Mouse (Mus musculus) cerebellum, postnatal 36 days (tissue): ENCODE measurements at regions not wholly inside any gene's neighbourhood (a gene's known extent, or its start where the extent isn't known, plus 50 kb on each side); places are given as distances from the start of the nearest gene placed in this dataset.

ENCODE experiments used
- DNase-seq, 2 experiments: peaks; one replicate each; pipeline ENCODE4 v3.0.0; 2021 to 2022; ENCODE audit warnings: mixed read lengths in 2 of 2

DNA sequence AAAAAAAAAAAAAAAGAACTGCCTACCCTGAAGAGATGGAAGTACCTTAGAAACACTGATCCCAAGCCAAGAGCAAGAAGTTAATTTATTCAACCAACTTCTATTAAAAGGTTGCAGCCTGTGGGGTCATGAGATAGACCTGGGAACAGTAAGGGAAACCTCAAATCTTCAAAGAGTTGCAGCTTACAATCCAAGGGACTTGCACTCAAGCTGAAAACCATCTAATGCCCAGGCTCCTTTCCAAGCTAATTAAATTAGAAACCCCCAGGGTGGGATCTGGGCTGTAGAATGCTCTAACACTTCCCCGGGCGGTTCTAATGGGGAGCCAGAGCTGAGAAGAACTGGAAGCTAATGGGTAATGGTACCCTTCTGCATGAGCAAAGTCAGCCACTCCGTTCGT lies 278.0 kb downstream of the Hlx start:
- no peak for DNase-seq

DNA sequence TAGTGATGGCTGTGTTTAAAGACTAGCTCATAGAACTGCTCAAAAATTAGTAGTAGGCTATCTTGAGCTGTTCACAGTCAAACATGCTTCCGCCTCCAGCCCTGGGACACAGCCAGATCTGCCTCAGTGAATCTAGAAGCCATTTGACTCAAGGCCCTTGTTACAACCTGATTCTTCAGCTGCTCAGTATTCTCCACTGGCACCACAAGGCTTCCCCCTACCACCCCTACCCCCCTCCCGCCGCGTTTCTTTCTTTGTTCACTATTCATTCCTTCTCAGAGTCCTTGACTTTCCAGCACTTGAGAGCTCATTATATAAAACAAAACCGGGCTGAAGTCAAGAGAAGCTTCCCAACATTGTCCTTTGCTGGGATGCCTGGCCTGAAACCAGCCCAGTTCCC lies 278.7 kb downstream of the Hlx start:
- no peak for DNase-seq

DNA sequence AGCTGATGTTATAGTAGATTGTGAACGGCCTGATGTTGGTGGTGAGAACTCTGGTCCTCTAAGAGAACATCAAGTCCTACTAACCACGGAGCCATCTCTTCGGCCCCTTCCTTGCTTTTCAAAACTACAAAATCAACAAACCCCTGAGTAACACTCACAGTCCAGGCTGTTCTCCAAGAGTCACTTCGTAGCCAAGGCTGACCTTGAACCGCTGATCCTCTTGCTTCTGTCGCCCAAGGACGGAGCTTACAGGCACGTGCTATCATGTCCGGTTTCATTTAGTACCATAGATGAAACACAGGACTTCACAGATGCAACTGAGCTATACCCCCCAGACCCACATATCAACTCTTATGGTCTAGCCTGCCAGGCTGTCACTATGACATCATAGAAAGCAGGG lies 279.4 kb downstream of the Hlx start:
- no peak for DNase-seq

DNA sequence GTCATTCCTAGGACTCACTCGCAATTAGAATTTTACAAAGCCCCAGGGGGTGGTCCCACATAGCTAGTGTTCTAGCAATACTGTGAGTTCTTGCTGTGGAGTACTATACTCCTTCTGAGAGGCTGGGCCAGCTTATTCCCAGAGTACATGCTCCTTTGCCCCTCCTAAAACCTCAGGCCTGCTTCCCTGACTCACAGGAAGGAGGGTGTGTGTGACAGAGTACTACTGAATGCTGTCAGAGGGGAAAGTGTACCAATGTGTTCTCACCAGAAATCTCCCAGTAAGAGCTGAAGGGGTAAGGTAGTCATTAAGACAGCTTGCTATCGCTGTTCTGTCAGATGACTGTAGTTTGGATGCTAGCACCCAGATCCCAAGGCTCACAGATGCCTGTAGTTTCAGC lies 280.7 kb downstream of the Hlx start:
- no peak for DNase-seq

DNA sequence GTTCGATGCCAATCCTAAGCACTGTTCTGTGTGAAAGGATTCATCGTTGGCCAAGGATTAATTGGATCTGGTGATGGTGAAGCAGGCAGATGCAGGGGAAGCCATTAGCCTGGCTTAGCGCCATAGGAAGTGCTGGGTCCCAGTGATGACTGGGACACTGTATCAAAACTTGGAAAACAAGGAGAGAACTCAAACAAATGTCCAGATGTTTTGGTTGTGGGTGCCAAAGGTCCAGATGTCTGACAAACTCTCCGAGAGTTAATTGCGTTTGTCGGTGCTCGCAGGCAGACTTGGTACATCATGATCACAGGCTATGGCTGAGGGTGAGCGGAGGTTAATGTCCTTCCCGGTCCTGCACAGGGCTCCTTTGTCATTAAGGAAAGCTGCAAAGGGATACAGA lies 283.4 kb downstream of the Hlx start:
- DNase-seq, result no peak

DNA sequence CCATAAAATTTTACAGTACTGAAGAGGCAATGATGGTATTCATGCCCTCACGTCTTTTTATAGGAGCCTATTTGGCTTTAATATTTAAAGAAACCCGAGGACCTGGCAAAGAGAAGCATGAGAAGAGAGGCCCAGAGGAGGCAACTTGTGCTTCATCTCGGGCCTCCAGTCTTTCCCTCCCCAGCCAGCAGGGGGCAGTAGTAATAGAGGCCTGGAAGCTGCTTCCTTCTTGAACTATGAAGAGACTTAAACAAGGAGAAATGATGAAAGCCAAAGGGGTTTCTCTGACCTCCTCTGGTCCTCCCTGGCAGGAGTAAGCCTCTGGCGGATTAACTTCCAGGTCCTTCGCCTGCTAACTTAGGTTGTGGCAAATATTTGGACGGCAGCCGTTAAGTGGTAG lies 284.5 kb downstream of the Hlx start:
- DNase-seq, result peak; percentile 45 to 58

DNA sequence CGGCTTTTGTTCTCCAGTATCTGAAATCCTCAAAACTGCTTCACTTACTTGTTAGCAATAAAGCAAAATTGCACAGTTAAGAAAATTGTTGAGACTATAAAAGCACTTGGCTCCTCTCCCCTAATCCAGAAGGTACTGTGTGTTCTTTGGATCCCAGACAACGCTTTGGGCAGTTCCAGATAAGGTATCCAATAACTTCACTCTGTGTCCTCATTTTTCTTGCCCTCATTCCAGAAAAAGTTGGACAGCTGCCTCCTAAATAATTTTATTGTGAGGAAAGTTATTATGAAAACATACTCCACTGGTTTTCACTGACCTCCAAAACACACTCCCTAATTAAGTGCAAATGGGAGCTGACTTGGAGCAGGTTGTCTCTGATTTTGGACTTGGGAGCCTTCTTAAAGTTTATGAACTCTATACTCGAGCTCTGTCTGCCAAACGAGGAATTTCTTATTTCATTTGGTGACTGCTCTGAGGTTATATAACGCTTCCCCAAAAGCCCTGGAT lies 285.2 kb downstream of the Hlx start:
- peak in 1 of 2 experiments; percentile 13 for DNase-seq

DNA sequence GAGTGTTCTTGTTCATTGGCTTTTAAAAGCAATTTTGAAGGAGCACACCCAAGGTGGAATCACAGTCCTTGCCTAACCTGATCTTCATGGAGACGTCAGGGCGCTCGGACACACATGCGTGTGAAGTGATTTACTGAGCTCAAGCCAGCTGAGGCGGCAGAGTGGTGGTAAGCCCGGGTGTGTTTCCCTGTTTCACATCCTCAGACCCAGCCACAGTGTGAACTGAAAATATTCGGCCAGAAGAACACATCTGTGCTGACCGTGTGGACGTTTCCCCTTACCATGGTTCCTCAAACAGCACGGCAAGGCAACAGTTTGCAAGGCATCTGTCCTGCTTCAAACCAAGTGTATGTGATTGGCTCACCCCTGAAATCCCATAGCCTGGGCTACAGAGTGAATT lies 288.2 kb downstream of the Hlx start:
- no peak for DNase-seq

DNA sequence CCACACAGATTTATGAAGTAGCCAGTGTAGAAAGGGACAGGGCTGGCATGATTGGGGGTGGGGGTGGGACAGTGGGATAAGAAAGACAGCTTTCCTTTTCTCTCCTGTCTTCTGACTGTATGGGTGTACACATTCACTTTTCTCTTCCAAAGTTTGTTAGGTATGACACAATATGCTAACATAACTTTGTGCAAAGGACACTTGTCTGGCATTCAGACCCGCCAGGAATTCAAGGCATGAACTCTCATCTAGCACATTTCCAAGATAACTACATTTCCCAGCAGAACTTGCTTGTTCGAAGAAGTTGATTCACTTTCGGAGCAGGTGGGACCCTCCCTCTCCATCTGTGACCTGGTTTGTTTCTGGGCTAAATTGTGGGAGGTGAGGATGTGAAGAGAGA lies 289.7 kb downstream of the Hlx start:
- no peak for DNase-seq

DNA sequence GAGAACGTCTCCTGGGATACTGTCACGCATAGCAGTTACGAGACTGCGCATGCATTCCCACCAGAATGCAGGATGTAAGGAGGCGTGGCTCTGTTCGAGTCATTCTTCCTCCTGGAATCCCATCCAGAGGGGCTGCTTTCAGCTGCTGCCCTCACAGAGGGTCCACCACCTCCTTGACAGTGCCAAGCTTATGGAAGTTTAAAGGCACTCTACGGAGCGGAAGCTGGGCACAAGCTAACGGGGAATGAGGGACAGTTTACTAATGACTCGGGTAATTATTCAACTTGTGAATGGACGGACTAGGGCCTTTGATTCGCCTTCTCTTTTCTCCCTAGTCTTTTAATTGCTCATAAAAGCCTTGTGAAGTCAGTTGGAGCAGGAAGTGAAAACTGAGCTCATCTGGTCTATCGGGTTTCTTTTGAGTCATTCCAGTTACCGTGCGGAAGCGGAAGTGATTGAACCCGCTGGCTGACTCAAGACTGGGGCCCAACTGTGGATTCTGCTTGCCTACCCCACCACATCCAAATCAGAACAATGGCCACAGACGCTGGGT lies 291.3 kb downstream of the Hlx start:
- no peak for DNase-seq

DNA sequence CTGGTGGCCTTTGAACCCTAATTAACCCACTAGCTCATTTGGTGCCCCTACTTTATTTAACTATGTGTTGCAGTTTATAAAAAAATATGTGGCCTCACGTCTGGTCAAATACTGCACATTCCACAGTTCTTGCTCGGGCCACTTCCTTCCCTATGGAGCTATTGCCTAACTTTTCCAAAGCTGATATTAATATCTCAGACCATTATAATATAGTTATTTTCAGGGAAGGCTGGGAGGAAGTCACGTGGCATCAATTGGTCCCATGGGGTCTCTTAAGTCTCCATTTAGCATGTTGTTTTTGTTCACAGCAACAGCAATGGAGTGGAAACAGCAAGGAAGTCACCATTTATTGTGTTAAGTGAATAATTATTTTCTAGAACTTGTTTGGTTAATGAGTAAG lies 292.9 kb downstream of the Hlx start:
- DNase-seq, result no peak

DNA sequence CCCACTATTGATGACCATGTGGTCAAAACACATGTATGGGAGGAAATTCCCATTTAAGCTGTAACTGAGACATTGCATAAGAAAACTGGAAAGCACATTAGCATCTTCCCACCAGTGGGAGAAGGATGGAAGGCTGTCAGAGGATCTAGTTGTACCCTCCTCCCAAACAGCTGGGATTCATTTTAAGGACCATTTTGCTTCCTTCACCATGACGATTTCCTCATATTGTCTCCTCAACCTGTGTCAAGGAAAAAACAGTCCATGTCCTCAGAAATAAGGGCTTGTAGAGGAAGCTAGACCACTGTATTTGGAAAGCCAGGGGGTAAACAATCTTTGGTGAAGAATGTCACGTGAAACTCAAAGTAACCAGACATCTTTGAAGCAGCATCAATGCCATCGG lies 296.0 kb downstream of the Hlx start:
- DNase-seq, result no peak

DNA sequence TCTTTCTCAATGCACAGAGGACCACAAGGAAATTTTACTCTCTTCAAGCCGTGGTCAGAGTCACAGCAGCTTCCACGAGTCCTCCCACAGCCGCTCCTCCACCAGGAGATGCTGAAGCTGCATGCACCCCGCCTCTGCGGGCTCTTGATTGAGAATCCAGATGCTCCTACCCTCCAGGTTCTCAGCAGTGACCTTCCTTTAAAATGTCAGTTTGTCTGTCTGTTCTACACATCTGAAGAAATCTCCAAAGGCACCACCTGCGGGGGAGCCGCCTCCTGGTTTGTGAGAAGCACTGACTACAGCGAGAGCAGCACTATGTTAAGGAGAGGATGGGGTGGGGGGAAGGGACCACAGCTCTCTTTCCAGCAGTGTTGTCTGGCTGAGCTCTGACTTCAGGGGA lies 303.8 kb downstream of the Hlx start:
- DNase-seq, result no peak

DNA sequence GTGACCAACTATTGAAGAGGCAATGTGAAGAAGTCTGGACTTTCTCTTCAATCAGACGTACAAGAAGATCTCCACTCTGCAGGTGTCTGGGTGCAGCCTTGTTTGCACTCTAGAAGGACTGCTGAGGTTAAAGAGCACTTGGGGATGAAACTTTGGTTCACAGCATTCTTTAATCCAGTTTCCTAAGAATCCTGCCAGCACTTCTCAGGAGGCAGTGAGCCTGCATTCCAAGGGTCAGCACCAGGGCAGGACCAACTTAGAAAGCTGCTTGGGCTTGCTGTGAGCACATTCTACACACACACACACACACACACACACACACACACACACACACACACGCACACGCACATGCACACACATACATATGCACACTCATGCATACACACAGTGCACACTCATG lies 304.4 kb downstream of the Hlx start:
- DNase-seq, result no peak

DNA sequence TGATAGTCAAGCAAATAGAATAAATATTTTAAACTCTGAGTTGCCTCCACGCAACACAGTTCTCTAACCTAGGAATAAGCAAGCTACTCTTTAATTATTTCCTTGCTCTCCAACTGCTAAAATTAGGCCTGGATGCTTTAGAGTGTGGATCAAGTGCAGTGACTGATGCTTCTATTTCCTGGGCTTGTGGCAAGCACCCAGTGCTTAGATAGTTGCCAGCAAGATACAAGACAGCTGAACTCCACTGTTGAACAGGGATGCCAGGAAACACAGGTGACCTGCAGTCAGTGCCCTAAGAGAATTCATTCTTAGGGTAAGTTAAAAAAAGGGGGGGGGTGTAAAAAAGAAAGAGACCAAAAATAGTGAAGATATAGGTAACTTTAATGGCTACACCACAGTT lies 306.7 kb downstream of the Hlx start:
- no peak for DNase-seq

DNA sequence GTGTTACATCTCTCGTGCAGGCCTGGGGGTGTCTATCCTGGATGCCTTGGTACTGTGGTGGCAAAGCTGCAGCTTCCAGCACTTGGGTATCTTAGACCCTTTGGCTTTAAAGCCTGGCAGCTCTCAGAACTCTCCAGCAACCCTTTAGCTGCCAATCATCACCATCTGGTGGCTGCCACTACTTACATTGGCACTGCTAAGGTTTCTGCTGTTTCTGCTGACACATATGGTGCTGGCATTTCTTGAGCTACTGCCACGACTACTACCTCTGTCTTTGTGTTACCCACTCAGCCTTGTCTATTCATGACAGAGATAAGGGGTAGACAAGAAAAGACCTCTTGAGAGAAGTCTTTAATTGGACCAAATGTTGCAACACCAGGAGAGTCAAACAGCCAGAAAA lies 308.4 kb downstream of the Hlx start:
- DNase-seq, result no peak

DNA sequence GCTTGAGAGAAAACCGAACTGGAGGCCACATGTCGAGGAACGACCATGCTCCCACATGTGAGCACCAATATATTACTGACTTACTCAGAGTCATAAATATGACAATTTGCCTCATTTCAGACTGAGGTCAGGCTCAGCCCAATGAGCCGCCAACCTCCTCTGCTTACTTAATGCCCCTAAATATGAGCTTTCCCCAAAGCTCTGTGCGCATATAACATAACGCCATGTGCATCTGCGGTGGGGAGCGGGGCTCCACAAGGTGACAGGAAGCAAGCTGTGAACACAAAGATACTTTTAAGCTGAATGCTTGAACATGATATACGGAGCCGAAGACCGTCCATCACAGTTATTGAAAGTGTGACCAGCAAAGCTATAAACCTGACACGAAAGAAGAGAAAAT lies 319.8 kb downstream of the Hlx start:
- no peak for DNase-seq

DNA sequence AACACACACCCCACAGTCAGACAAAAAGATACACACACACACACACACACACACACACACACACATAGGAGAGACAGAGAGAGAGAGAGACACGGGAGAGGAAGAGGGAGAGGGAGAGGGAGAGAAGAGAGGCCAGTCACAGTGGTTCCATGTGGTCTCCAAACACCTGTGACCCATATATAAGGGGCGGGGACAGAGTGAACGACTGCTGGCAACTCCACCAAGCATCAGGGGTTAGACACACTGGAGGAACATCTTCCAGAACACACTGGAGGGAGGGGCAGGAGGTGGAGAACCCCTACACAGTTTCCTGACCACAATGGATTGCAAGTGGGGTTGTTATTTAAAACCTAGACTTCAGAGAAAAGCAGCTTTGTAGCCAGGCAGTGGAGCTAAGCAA lies 321.4 kb downstream of the Hlx start:
- DNase-seq, result no peak

DNA sequence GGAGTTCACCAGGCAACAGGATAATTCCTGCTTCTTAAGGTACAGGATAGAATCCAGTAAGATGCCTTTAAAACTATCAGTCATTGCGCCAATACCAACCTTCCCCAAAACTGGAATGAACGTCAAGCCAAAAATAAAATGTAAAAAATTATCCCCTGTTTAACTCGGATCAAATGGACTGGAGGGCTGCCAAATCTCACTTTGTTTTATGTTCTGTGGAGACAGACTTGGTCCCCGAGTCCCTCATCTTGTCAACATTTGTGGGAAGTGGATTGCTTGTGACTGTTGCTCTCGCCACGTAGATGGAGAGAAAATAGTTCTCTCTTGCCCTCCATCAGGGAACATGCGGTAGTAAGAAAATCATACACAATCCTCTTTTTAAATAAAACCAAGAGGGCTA lies 322.4 kb downstream of the Hlx start:
- no peak for DNase-seq

DNA sequence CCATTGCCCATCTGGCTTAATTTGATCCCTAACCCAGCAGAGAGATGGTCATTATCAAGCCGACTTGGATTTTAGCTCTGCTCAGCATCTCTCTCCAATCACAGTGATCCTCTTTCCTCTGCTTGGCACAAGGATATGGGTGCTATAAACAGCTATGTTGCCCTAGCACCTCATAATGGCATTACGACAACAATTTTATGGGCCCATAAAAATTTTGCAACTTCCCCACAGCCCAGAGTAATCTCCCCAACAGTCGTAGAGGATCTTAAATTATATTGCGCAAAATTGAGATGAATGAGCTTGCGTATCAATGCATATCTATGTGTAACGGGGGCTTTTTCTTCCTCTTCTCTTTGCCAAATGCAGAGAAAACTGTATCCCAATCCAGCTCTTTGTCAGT lies 329.4 kb downstream of the Hlx start:
- DNase-seq, result no peak

DNA sequence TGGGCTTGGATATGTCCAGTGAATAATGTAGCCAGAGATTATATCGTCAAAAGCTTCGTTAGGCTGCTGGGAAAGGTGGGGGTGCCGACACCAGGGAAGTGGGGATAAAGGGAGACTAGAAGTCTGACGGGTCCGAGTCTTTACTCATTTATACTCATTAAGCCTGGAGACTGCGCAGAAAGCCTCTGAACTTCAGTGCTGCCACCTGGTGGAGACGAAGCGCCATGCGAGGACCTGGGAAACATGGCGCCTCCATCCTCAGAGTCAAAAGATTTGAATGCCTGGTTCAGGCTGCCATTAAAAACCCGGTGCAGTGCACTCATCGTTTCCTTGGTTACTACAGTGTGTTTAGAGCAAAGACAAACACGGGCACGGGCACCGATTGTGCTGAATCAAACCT lies 337.2 kb downstream of the Hlx start:
- DNase-seq, result peak; percentile 20 to 23

DNA sequence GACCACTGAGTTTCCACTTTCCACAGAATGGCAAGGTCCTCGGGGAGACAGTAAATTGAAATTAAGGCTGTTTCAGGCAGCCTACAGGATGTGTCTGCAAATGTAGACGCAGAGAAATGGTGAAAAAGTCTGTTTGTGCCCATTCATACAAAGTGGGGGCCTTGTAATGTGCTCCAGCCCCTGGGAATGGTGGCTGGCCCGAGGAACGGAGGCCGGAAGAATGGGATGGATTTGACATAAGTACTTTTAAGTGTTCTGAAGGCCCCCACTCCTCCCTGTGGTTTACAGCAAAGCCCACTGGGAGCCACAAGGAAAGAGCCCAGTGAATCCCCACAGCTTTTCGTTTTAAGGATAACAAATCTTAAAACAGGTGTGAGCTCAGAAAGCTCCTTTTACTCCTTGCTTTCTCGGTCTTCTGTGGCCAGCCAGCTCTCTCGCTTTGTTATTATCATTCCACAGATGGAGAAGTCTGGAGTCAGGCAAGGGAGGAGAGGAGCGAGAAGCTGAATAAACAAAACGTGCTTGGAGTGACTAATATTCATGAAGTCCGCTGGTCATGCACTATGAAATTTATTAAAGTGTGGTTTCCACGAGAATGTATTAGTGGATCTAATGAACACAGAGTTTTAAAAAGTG lies 337.7 kb downstream of the Hlx start:
- DNase-seq, result no peak

DNA sequence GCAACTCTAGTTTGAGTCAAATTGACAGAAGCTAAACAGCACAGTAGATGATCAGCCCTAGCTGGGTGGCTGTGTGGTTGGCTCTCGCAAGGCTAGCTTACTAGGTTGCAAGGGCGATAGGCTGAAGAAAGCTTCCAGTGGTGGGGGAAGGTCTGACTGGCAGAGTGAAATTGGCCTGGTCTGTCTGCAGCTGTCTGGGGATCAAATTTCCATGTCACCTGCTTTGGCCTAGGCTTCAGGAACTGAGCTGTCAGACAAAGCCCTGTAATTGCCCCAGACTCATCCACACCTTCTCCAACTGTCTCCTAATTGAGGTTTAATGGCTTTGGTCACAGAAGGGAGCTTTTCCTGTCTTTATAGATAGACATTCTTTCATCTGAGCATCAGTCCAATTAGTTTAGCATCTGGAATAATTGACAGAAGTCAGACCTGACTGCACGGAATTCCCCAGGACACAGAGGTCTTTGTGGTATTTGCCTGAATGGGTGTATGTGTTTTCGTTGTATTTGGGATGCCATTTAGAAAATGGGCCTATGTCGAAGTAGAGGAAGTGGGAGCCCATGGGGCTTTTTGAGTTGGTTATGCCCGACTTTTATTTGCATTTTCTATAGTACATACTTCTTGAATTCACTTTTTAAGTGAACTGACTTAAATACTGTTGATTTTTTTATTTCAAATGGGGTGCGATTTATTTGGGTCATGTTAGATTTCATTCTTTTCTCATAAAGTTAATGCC lies 348.2 kb downstream of the Hlx start:
- DNase-seq, result no peak

DNA sequence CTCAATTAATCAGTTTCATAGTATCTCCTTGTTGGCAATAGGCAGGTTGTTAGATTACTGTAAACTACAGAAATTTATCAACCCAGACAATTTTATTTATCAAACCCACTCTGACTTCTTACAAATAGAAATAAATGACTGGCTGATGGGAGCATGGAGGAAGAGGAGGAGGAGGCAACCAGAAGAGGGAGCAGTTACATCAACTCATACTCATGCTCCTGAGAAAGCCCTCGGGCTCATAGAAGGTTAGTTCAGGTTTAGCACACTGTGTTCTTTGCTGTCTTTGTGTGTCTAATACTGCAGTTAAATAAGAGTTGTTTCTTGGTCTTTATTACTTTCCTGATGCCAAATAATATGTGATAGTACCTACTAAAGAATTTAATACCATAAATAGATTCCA lies 344.6 kb upstream of the 1700056E22Rik start:
- no peak for DNase-seq

DNA sequence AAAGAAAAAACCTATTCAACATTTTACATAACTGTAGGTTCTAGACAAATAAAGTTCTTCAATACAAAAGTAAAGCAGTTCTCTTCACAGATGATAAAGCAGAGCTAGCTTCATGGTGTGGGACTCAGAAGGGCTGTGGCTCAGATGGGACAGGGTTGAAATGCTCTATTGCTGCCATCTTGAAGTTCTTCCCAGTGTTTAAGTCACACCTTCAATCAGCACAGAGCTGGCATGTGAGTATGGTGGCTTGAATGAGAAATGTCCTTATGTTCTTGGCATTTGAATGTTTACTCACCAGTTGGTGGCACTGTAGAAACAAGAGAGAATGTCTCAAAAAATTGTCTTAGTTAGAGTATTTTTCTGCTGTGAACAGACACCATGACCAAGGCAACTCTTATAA lies 330.9 kb upstream of the 1700056E22Rik start:
- no peak for DNase-seq
